Mouse (Mus musculus): ENCODE measurements at regions not wholly inside any gene's neighbourhood (a gene's known extent, or its start where the extent isn't known, plus 50 kb on each side); places are given as distances from the start of the nearest gene placed in this dataset.

GRCm38 (mm10) chr2:179200495-179200894 is 241.7 kb upstream of the Cdh4 start:
- DNase-seq (ENCODE audit: low read depth in 2 of 2, low spot score in 2 of 2) = no peak

GRCm38 (mm10) chr2:179210164-179210805 is 231.9 kb upstream of the Cdh4 start:
- DNase-seq (ENCODE audit: low read depth in 2 of 2, low spot score in 2 of 2) = no peak

GRCm38 (mm10) chr2:179216773-179217172 is 225.5 kb upstream of the Cdh4 start:
- no peak for DNase-seq (ENCODE audit: low read depth in 2 of 2, low spot score in 2 of 2)

GRCm38 (mm10) chr2:179228096-179228495 is 214.1 kb upstream of the Cdh4 start:
- no peak for DNase-seq (ENCODE audit: low read depth in 2 of 2, low spot score in 2 of 2)

- no peak for DNase-seq (ENCODE audit: low read depth in 2 of 2, low spot score in 2 of 2)
These were observed 210.4 kb upstream of the Cdh4 start for GRCm38 (mm10) chr2:179231708-179232354.

- no peak for DNase-seq (ENCODE audit: low read depth in 2 of 2, low spot score in 2 of 2)
These were observed 204.1 kb upstream of the Cdh4 start for GRCm38 (mm10) chr2:179238166-179238565.

GRCm38 (mm10) chr2:179260892-179261291 is 181.3 kb upstream of the Cdh4 start:
- no peak for DNase-seq (ENCODE audit: low read depth in 2 of 2, low spot score in 2 of 2)

GRCm38 (mm10) chr2:179263888-179264287 is 178.3 kb upstream of the Cdh4 start:
- no peak for DNase-seq (ENCODE audit: low read depth in 2 of 2, low spot score in 2 of 2)

- DNase-seq (ENCODE audit: low read depth in 2 of 2, low spot score in 2 of 2) = no peak
These were observed 176.8 kb upstream of the Cdh4 start for GRCm38 (mm10) chr2:179265436-179265835.

GRCm38 (mm10) chr2:179277204-179277886 is 164.9 kb upstream of the Cdh4 start:
- no peak for DNase-seq (ENCODE audit: low read depth in 2 of 2, low spot score in 2 of 2)

GRCm38 (mm10) chr2:179277887-179278282 is 164.3 kb upstream of the Cdh4 start:
- DNase-seq (ENCODE audit: low read depth in 2 of 2, low spot score in 2 of 2) = no peak

- no peak for DNase-seq (ENCODE audit: low read depth in 2 of 2, low spot score in 2 of 2)
These were observed 160.0 kb upstream of the Cdh4 start for GRCm38 (mm10) chr2:179282276-179282675.

- no peak for DNase-seq (ENCODE audit: low read depth in 2 of 2, low spot score in 2 of 2)
These were observed 151.8 kb upstream of the Cdh4 start for GRCm38 (mm10) chr2:179290394-179290793.

- no peak for DNase-seq (ENCODE audit: low read depth in 2 of 2, low spot score in 2 of 2)
These were observed 151.1 kb upstream of the Cdh4 start for GRCm38 (mm10) chr2:179291046-179291563.

- DNase-seq (ENCODE audit: low read depth in 2 of 2, low spot score in 2 of 2) = no peak
These were observed 150.3 kb upstream of the Cdh4 start for GRCm38 (mm10) chr2:179291958-179292357.

- no peak for DNase-seq (ENCODE audit: low read depth in 2 of 2, low spot score in 2 of 2)
These were observed 149.7 kb upstream of the Cdh4 start for GRCm38 (mm10) chr2:179292566-179292965.

GRCm38 (mm10) chr2:179293114-179293513 is 149.1 kb upstream of the Cdh4 start:
- DNase-seq (ENCODE audit: low read depth in 2 of 2, low spot score in 2 of 2) = no peak

GRCm38 (mm10) chr2:179297057-179297456 is 145.2 kb upstream of the Cdh4 start:
- DNase-seq (ENCODE audit: low read depth in 2 of 2, low spot score in 2 of 2) = no peak

GRCm38 (mm10) chr2:179303765-179304164 is 138.5 kb upstream of the Cdh4 start:
- DNase-seq (ENCODE audit: low read depth in 2 of 2, low spot score in 2 of 2) = no peak

GRCm38 (mm10) chr2:179307286-179307931 is 134.8 kb upstream of the Cdh4 start:
- no peak for DNase-seq (ENCODE audit: low read depth in 2 of 2, low spot score in 2 of 2)

- no peak for DNase-seq (ENCODE audit: low read depth in 2 of 2, low spot score in 2 of 2)
These were observed 134.3 kb upstream of the Cdh4 start for GRCm38 (mm10) chr2:179307932-179308303.

- no peak for DNase-seq (ENCODE audit: low read depth in 2 of 2, low spot score in 2 of 2)
These were observed 124.2 kb upstream of the Cdh4 start for GRCm38 (mm10) chr2:179318046-179318445.
